Comparison of ENCODE assay signal across 8 mouse cellular contexts in genomic region chr4:155221599-155222551, GRCm38 (mm10). TPM values are rescaled to one million over a fixed set of nuclear protein-coding genes. Genes with fewer than 3 reads are reported as not detected.
A peak's percentile ranks its signal among the peaks of the same experiment; 100 is the strongest.
DNase-seq lines count a peak whose midpoint lies in the region; ATAC-seq and TF ChIP-seq lines count a peak whose summit lies in the region.

No protein-coding gene starts in this region.

- H3K9me3 ChIP-seq in MEL (replicated peaks; ENCODE audit: insufficient read depth, low read length), result no peaks in the 10 kb centered on the region
- no peaks in the 10 kb centered on the region for H3K9me3 ChIP-seq in hindbrain, embryonic 13.5 days

- H3K36me3 ChIP-seq in MEL (ENCODE audit: control insufficient read depth in 1 of 2, insufficient read depth in 2 of 2, low read length in 2 of 2), result peaks cover 0 to 6% of the 10 kb centered on the region in 2 experiments; a peak in 2 of 4 replicates
- no peaks in the 10 kb centered on the region for H3K36me3 ChIP-seq in hindbrain, embryonic 13.5 days

- no peak for TF ChIP-seq POLR2A in MEL (IDR thresholded peaks at IDR 0.05; ENCODE audit: control insufficient read depth in 1 of 2, insufficient read depth in 1 of 2, low read depth in 1 of 2, low read length in 2 of 2, poor library complexity in 1 of 2)

- TF ChIP-seq CTCF in MEL (IDR thresholded peaks at IDR 0.05 in 2 of 3, conservative IDR thresholded peaks at IDR 0.05 in 1 of 3; ENCODE audit: control insufficient read depth in 1 of 3, insufficient read depth in 1 of 3, low read depth in 2 of 3, low read length in 3 of 3, poor library complexity in 1 of 3, severe bottlenecking in 1 of 3), result no peak
- TF ChIP-seq CTCF in left cerebral cortex, adult 2 months (IDR thresholded peaks at IDR 0.05), result no peak; the same call in 1 of the 2 replicates

- intact Hi-C loops in left cerebral cortex, adult 2 months (cut with DNase I), result loop anchor here (2.0 to 5.0 kb wide), 3 partner anchors 27 to 75 kb away; partner anchors contain the start of gene Faap20

- no peak overlapping the region for H3K27ac ChIP-seq in MEL (ENCODE audit: control insufficient read depth, low read depth, low read length)
- peak overlapping the region; percentile 92 for H3K27ac ChIP-seq in hindbrain, embryonic 13.5 days
- H3K27ac ChIP-seq in left cerebral cortex, adult 2 months, result peak overlapping the region; percentile 86

- H3K79me2 ChIP-seq in MEL (ENCODE audit: control insufficient read depth, insufficient read depth, low read length, poor library complexity), result peaks cover 30% of the 10 kb centered on the region

- ATAC-seq in hindbrain, embryonic 13.5 days (ENCODE audit: low FRiP score), result no peak
- ATAC-seq in megakaryocyte, adult 5-6 weeks (ENCODE audit: poor library complexity, severe bottlenecking), result peak; percentile 7
- ATAC-seq in erythroid progenitor cell, adult 5-6 weeks (replicated peaks; ENCODE audit: low FRiP score, poor library complexity, severe bottlenecking), result no peak

- no peak for TF ChIP-seq RAD21 in MEL (IDR thresholded peaks at IDR 0.05; ENCODE audit: low read depth, low read length)

- H3K4me2 ChIP-seq in hindbrain, embryonic 13.5 days, result peak overlapping the region; percentile 100

- no peak for TF ChIP-seq EP300 in MEL (IDR thresholded peaks at IDR 0.05; ENCODE audit: low read depth in 1 of 2, low read length in 2 of 2)

- peak overlapping the region; percentile 57 for H3K9ac ChIP-seq in MEL (ENCODE audit: control insufficient read depth, low read depth, low read length, poor library complexity, severe bottlenecking)
- H3K9ac ChIP-seq in hindbrain, embryonic 13.5 days, result peak overlapping the region; percentile 98

- peaks cover 11 to 24% of the 10 kb centered on the region in 2 experiments for H3K4me1 ChIP-seq in MEL (ENCODE audit: control insufficient read depth in 1 of 2, insufficient read depth in 2 of 2, low read length in 2 of 2)
- H3K4me1 ChIP-seq in hindbrain, embryonic 13.5 days (replicated peaks), result peaks cover 57% of the 10 kb centered on the region

- peak overlapping the region; percentile 61 to 85 for H3K4me3 ChIP-seq in MEL (ENCODE audit: control insufficient read depth in 1 of 2, insufficient read depth in 1 of 2, low read depth in 2 of 2, low read length in 2 of 2)
- peak overlapping the region; percentile 93 for H3K4me3 ChIP-seq in hindbrain, embryonic 13.5 days
- peak overlapping the region; percentile 85 for H3K4me3 ChIP-seq in left cerebral cortex, adult 2 months

- under 1% methylated on average over 91 of the region's 93 CpGs for WGBS in hindbrain, embryonic 13.5 days

- no peaks in the 10 kb centered on the region for H3K27me3 ChIP-seq in MEL (ENCODE audit: control insufficient read depth in 1 of 2, insufficient read depth in 2 of 2, low read length in 2 of 2)
- H3K27me3 ChIP-seq in hindbrain, embryonic 13.5 days, result 0 out of 2 replicates have a peak, but pooled peaks cover 3% of the 10 kb centered on the region

- peak; percentile 80 for DNase-seq in MEL (ENCODE audit: low read depth, low spot score)
- peak; percentile 78 for DNase-seq in cerebellum, adult 8-10 months
- DNase-seq in frontal cortex, postnatal 10 days (ENCODE audit: low spot score in 2 of 2), result peak; percentile 59 to 75
- DNase-seq in left cerebral cortex, adult 2 months (ENCODE audit: extremely low spot score in 1 of 2, low spot score in 2 of 2), result peak; percentile 71 to 74
- peak; percentile 76 for DNase-seq in right cerebral cortex, postnatal 14 days

TF ChIP-seq in MEL, 35 proteins besides CTCF, POLR2A, EP300 and RAD21:
- TF ChIP-seq ETS1 (IDR thresholded peaks at IDR 0.05; ENCODE audit: low read depth, low read length) (no peak), MAZ (IDR thresholded peaks at IDR 0.05; ENCODE audit: low read depth, low read length) (no peak), MAX (IDR thresholded peaks at IDR 0.05; ENCODE audit: low read length) (no peak), ZMIZ1 (IDR thresholded peaks at IDR 0.05; ENCODE audit: low read depth, low read length) (no peak), SMC3 (IDR thresholded peaks at IDR 0.05; ENCODE audit: low read depth, low read length) (no peak), CHD2 (IDR thresholded peaks at IDR 0.05; ENCODE audit: low read length) (no peak), CHD1 (IDR thresholded peaks at IDR 0.05; ENCODE audit: low read depth, low read length) (0 out of 2 replicates have a peak, but pooled peaks have one; percentile 58), UBTF (IDR thresholded peaks at IDR 0.05; ENCODE audit: borderline replicate concordance, insufficient read depth, low read depth, low read length) (peak; percentile 41; the same call in 1 of the 2 replicates)

RNA-seq across cellular contexts. Expression of gene Ski, which starts 0.5 kb away (rescaled TPM):
- 6.2 and 6.9 TPM in 2 replicates for total RNA-seq in MEL (2012; rRNA removed)
- 10 to 100 TPM in 1 of 2 experiments, not detected in 1; 16.1 TPM for polyA plus RNA-seq in MEL (2012; ENCODE audit: insufficient read depth in 1 of 2, insufficient read length in 2 of 2, low read depth in 1 of 2, low replicate concordance in 2 of 2, missing spikeins in 1 of 2)
- polyA plus RNA-seq in hindbrain, embryonic 13.5 days (2015; fragmentation: Nextera tagmentation; extraction: Ambion mirVana), result 10.3 and 10.4 TPM in 2 replicates
- 100 to 1,000 TPM; 113 to 119 TPM for total RNA-seq in left cerebral cortex, adult 2 months (2021)
- 41.5 and 42.9 TPM in 2 replicates for total RNA-seq in megakaryocyte, adult 5-6 weeks (2015)
- 12.4 and 13.3 TPM in 2 replicates for total RNA-seq in megakaryocyte, adult 5-6 weeks (2017)
- total RNA-seq in erythroid progenitor cell, adult 5-6 weeks (2015; ENCODE audit: low replicate concordance), result 5.0 and 9.7 TPM in 2 replicates
- 1.7 and 2.7 TPM in 2 replicates for total RNA-seq in erythroid progenitor cell, adult 5-6 weeks (2017; ENCODE audit: low replicate concordance)

RNA-seq across cellular contexts. Expression of gene Faap20, which starts 27.7 kb away (rescaled TPM):
- total RNA-seq in MEL (2012; rRNA removed), result 14.1 and 18.6 TPM in 2 replicates
- 10 to 100 TPM in 1 of 2 experiments, not detected in 1; 34.4 TPM for polyA plus RNA-seq in MEL (2012; ENCODE audit: insufficient read depth in 1 of 2, insufficient read length in 2 of 2, low read depth in 1 of 2, low replicate concordance in 2 of 2, missing spikeins in 1 of 2)
- polyA plus RNA-seq in hindbrain, embryonic 13.5 days (2015; fragmentation: Nextera tagmentation; extraction: Ambion mirVana), result 78.8 and 84.8 TPM in 2 replicates
- 10 to 100 TPM; 25.9 to 28.8 TPM for total RNA-seq in left cerebral cortex, adult 2 months (2021)
- total RNA-seq in megakaryocyte, adult 5-6 weeks (2015), result 32.6 and 34.2 TPM in 2 replicates
- 11.7 and 18.3 TPM in 2 replicates for total RNA-seq in megakaryocyte, adult 5-6 weeks (2017)
- 4.0 and 6.7 TPM in 2 replicates for total RNA-seq in erythroid progenitor cell, adult 5-6 weeks (2015; ENCODE audit: low replicate concordance)
- 2.1 and 2.2 TPM in 2 replicates for total RNA-seq in erythroid progenitor cell, adult 5-6 weeks (2017; ENCODE audit: low replicate concordance)
